Mouse (Mus musculus) lung, embryonic 14.5 days (tissue): ENCODE data around the gene Ror1. TPM values are rescaled to one million over a fixed set of nuclear protein-coding genes. Genes with fewer than 3 reads are reported as not detected.
A peak's percentile ranks its signal among the peaks of the same experiment; 100 is the strongest.

Experiments
- ATAC-seq: fragments of 200-750 bp; cut with Nextera tagmentation; 2 replicates; pipeline ENCODE4 v1.8.0; 2017; ENCODE audit warnings: mild to moderate bottlenecking, moderate TSS enrichment, moderate library complexity; ENCODE audit not compliant: insufficient read depth
- DNase-seq: peaks from one replicate; pipeline ENCODE4 v3.0.0-alpha.2; 2015
- H3K27ac ChIP-seq: fragments of 300-500 bp; sonication (generic); 2 replicates; pipeline ENCODE4 v1.5.1; 2014; ENCODE audit warnings: low read depth, mild to moderate bottlenecking, moderate library complexity
- H3K27me3 ChIP-seq: fragments of 300-500 bp; sonication (generic); 2 replicates; pipeline ENCODE4 v1.6.1; 2014; ENCODE audit warnings: low read length, control low read depth; ENCODE audit not compliant: insufficient read depth
- H3K36me3 ChIP-seq: fragments of 300-500 bp; sonication (generic); 2 replicates; pipeline ENCODE4 v1.6.1; 2014; ENCODE audit warnings: control low read depth; ENCODE audit not compliant: insufficient read depth
- H3K4me1 ChIP-seq: fragments of 300-500 bp; sonication (generic); 2 replicates; pipeline ENCODE4 v1.6.1; 2014; ENCODE audit warnings: antibody characterized with exemption, control low read depth; ENCODE audit not compliant: insufficient read depth
- H3K4me2 ChIP-seq: fragments of 300-500 bp; sonication (generic); 2 replicates; pipeline ENCODE4 v1.6.1; 2014; ENCODE audit warnings: mild to moderate bottlenecking
- H3K4me3 ChIP-seq: fragments of 300-500 bp; sonication (generic); 2 replicates; pipeline ENCODE4 v1.5.1; 2014; ENCODE audit warnings: low read depth, low read length
- H3K9ac ChIP-seq: fragments of 300-500 bp; sonication (generic); 2 replicates; pipeline ENCODE4 v1.6.1; 2014
- H3K9me3 ChIP-seq: fragments of 300-500 bp; sonication (generic); 2 replicates; pipeline ENCODE4 v1.6.1; 2016; ENCODE audit warnings: low read depth, low read length, control low read depth
- CTCF ChIP-seq: IDR thresholded peaks from 2 replicates; pipeline ENCODE4 v1.5.1; 2016; ENCODE audit warnings: antibody characterized with exemption, low read depth
- WGBS: fragments of 180-500 bp; shearing (Covaris S2); extraction: QIAGEN DNeasy Blood & Tissue Kit; methylation state at CpG from one replicate; pipeline ENCODE4 v1.1.7; 2014; 5-methylcytosine and 5-hydroxymethylcytosine counted together
- polyA plus RNA-seq: library from polyadenylated mRNA; unstranded; fragments of >200 nt; fragmentation: Nextera tagmentation; extraction: Ambion mirVana; gene quantifications from 2 replicates; pipeline ENCODE4 v1.2.1, GENCODE M21; 2014

Ror1 gene
- polyA plus RNA-seq, 1 experiment from 2014 or later, result 23.8 TPM

GRCm38 (mm10) chr4:100321758-100322157, 226.2 kb downstream of the Ror1 start:
- DNase-seq (peak; percentile 87), ATAC-seq (peak; percentile 79)
- no peaks in the 10 kb centered on the region for H3K9me3 ChIP-seq
- peak overlapping the region; percentile 89 for H3K27ac ChIP-seq
- no peak overlapping the region for H3K4me2 ChIP-seq
- no peaks in the 10 kb centered on the region for H3K27me3 ChIP-seq
- H3K4me3 ChIP-seq, result no peak overlapping the region
- 5% methylated on average over 6 of the region's 6 CpGs for WGBS
- peaks cover 31% of the 10 kb centered on the region for H3K4me1 ChIP-seq
- TF ChIP-seq CTCF, result no peak
- H3K36me3 ChIP-seq, result no peaks in the 10 kb centered on the region
- H3K9ac ChIP-seq, result no peak overlapping the region

GRCm38 (mm10) chr4:100324719-100325515, 229.3 kb downstream of the Ror1 start:
- peak; percentile 29; the same call in 1 of the 2 replicates for ATAC-seq
- WGBS, result 36% methylated on average over 14 of the region's 14 CpGs
- H3K4me2 ChIP-seq, result no peak overlapping the region

GRCm38 (mm10) chr4:100328361-100328970, 232.9 kb downstream of the Ror1 start:
- H3K4me3 ChIP-seq, result no peak overlapping the region
- peak; percentile 51 for DNase-seq
- H3K27me3 ChIP-seq, result no peaks in the 10 kb centered on the region
- ATAC-seq, result no peak; the same call in 1 of the 2 replicates
- no peak overlapping the region for H3K27ac ChIP-seq
- H3K9me3 ChIP-seq, result no peaks in the 10 kb centered on the region
- H3K4me1 ChIP-seq, result peaks cover 19% of the 10 kb centered on the region
- WGBS, result 26% methylated on average over 4 of the region's 4 CpGs
- no peak overlapping the region for H3K9ac ChIP-seq
- peaks cover 1% of the 10 kb centered on the region; the same call in 1 of the 2 replicates for H3K36me3 ChIP-seq
- no peak overlapping the region for H3K4me2 ChIP-seq
- no peak for TF ChIP-seq CTCF

More at GRCm38 (mm10) chr4:100324719-100325515, 229.3 kb downstream of the Ror1 start:
- Histone ChIP-seq H3K9me3 (no peaks in the 10 kb centered on the region), H3K4me1 (peaks cover 40% of the 10 kb centered on the region), H3K9ac (no peak overlapping the region), H3K27ac (no peak overlapping the region), H3K4me3 (no peak overlapping the region), H3K27me3 (no peaks in the 10 kb centered on the region), H3K36me3 (no peaks in the 10 kb centered on the region)
- no peak for TF ChIP-seq CTCF
- peak; percentile 75 for DNase-seq

GRCm38 (mm10) chr4:100335168-100335567, 239.6 kb downstream of the Ror1 start:
- no peak for ATAC-seq
- no peak overlapping the region for H3K9ac ChIP-seq
- TF ChIP-seq CTCF, result no peak
- DNase-seq, result no peak
- 64% methylated on average over 2 of the region's 2 CpGs for WGBS
- H3K4me3 ChIP-seq, result no peak overlapping the region
- no peaks in the 10 kb centered on the region for H3K4me1 ChIP-seq
- H3K27ac ChIP-seq, result no peak overlapping the region
- no peaks in the 10 kb centered on the region for H3K27me3 ChIP-seq
- peaks cover 11% of the 10 kb centered on the region; the same call in 1 of the 2 replicates for H3K36me3 ChIP-seq
- H3K4me2 ChIP-seq, result no peak overlapping the region
- H3K9me3 ChIP-seq, result no peaks in the 10 kb centered on the region

- DNase-seq, result no peak
- Histone ChIP-seq H3K36me3 (no peaks in the 10 kb centered on the region), H3K4me1 (no peaks in the 10 kb centered on the region), H3K27ac (no peak overlapping the region), H3K27me3 (no peaks in the 10 kb centered on the region), H3K9me3 (no peaks in the 10 kb centered on the region), H3K4me3 (no peak overlapping the region), H3K9ac (no peak overlapping the region), H3K4me2 (no peak overlapping the region)
- 80% methylated on average over 3 of the region's 3 CpGs for WGBS
- no peak for ATAC-seq
- no peak for TF ChIP-seq CTCF
Observed at GRCm38 (mm10) chr4:100347791-100348190, 252.2 kb downstream of the Ror1 start.

- H3K4me3 ChIP-seq, result no peak overlapping the region
- no peak for TF ChIP-seq CTCF
- DNase-seq (no peak), ATAC-seq (no peak)
- 85% methylated on average over 7 of the region's 7 CpGs for whole genome bisulfite sequencing
- H3K27ac ChIP-seq, result no peak overlapping the region
- no peak overlapping the region for H3K4me2 ChIP-seq
- no peaks in the 10 kb centered on the region for H3K4me1 ChIP-seq
- no peaks in the 10 kb centered on the region for H3K27me3 ChIP-seq
- H3K9me3 ChIP-seq, result no peaks in the 10 kb centered on the region
- no peaks in the 10 kb centered on the region for H3K36me3 ChIP-seq
- H3K9ac ChIP-seq, result no peak overlapping the region
Observed at GRCm38 (mm10) chr4:100350106-100350795, 254.7 kb downstream of the Ror1 start.

- H3K9me3 ChIP-seq, result no peaks in the 10 kb centered on the region
- H3K9ac ChIP-seq, result no peak overlapping the region
- no peaks in the 10 kb centered on the region for H3K4me1 ChIP-seq
- ATAC-seq (no peak), DNase-seq (no peak)
- no peaks in the 10 kb centered on the region for H3K27me3 ChIP-seq
- no peak overlapping the region for H3K27ac ChIP-seq
- no peaks in the 10 kb centered on the region for H3K36me3 ChIP-seq
- H3K4me3 ChIP-seq, result no peak overlapping the region
- TF ChIP-seq CTCF, result no peak
- H3K4me2 ChIP-seq, result no peak overlapping the region
Observed at GRCm38 (mm10) chr4:100351797-100352290, 256.3 kb downstream of the Ror1 start.
